Mouse (Mus musculus) E14TG2a.4 (cell line): ENCODE measurements around the gene Arid3c.

Experiments used
- H3K27me3 ChIP-seq: 2 replicates; pipeline ENCODE4 v1.6.1; 2014; ENCODE audit warnings: low read length, control low read depth; ENCODE audit not compliant: insufficient read depth
- H3K36me3 ChIP-seq: 2 replicates; pipeline ENCODE4 v1.6.1; 2014; ENCODE audit warnings: low read length, control low read depth; ENCODE audit not compliant: insufficient read depth
- H3K4me1 ChIP-seq: replicated peaks from 2 replicates; pipeline ENCODE4 v1.6.1; 2014; ENCODE audit warnings: low read depth, low read length, control low read depth
- H3K4me3 ChIP-seq: replicated peaks from 2 replicates; pipeline ENCODE4 v1.5.1; 2014; ENCODE audit warnings: mild to moderate bottlenecking, low read length
- H3K9me3 ChIP-seq: 2 replicates; pipeline ENCODE4 v1.6.1; 2014; ENCODE audit warnings: low read length, control low read depth
- CTCF ChIP-seq: conservative IDR thresholded peaks from 2 replicates; pipeline ENCODE4 v1.5.1; 2014; ENCODE audit warnings: low read length
- NANOG ChIP-seq: IDR thresholded peaks from 2 replicates; pipeline ENCODE4 v1.6.1; 2014; ENCODE audit warnings: borderline replicate concordance, low read length, mixed read lengths
- POU5F1 ChIP-seq: IDR thresholded peaks from 2 replicates; pipeline ENCODE4 v1.6.1; 2014; ENCODE audit warnings: low read length, borderline replicate concordance

Arid3c gene

DNA sequence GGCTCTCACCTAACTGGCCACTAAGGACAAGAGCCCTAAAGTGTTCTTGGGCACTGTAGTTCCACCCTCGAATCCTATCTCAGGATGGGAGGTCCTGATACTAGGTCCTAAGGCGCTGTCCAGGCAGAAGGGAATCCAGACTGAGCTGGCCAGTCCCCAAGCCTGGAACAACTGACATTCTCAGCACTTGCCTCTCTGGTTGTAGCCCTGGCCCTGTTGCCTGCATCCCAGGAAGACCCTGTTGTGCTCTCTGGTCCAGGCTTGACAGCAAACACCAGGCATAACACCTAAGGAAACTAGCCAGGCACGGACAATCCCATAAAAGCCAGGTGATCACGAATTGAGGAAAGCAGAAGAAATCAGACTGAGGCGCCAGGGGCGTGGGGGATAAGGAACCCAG lies 48.2 kb downstream of the Arid3c start:
- Histone ChIP-seq H3K4me3 (peak overlapping the region; percentile 26; the same call in 1 of the 2 replicates), H3K27me3 (peaks cover 62% of the 10 kb centered on the region), H3K4me1 (peaks cover 34% of the 10 kb centered on the region), H3K36me3 (no peaks in the 10 kb centered on the region), H3K9me3 (no peaks in the 10 kb centered on the region)
- TF ChIP-seq NANOG (no peak), POU5F1 (no peak), CTCF (no peak)

DNA sequence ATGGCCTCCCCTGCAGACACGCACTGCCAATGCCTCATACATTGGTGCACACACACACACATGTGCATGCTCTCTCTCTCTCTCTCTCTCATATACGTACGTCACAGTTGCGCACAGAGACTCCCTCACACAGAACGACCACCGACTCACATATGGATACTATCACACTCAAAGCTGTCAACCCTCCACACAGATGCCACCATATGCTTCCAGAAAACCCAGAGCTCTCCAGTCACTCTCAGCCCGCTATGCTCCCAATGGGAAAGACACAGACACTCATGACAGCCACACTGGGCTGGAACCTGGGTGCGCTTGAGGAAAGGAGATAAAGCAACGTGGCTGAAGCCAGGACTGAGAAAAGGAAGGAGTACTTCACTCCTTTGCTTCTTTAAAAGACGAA lies 49.0 kb downstream of the Arid3c start:
- Histone ChIP-seq H3K4me3 (no peak overlapping the region), H3K9me3 (no peaks in the 10 kb centered on the region), H3K27me3 (peaks cover 71% of the 10 kb centered on the region), H3K36me3 (no peaks in the 10 kb centered on the region), H3K4me1 (peaks cover 43% of the 10 kb centered on the region)
- TF ChIP-seq CTCF: no peak
- TF ChIP-seq NANOG: no peak
- TF ChIP-seq POU5F1: no peak

- Histone ChIP-seq H3K36me3 (no peaks in the 10 kb centered on the region), H3K4me3 (no peak overlapping the region), H3K4me1 (peaks cover 50% of the 10 kb centered on the region), H3K9me3 (no peaks in the 10 kb centered on the region), H3K27me3 (peaks cover 74% of the 10 kb centered on the region)
- no peak for TF ChIP-seq NANOG
Observed at GRCm38 (mm10) chr4:41681176-41681575, 49.8 kb downstream of the Arid3c start.

- no peak for TF ChIP-seq NANOG
- TF ChIP-seq CTCF: no peak
- TF ChIP-seq POU5F1: no peak
- no peaks in the 10 kb centered on the region for H3K36me3 ChIP-seq
Observed at GRCm38 (mm10) chr4:41679291-41679690, 51.7 kb downstream of the Arid3c start.

DNA sequence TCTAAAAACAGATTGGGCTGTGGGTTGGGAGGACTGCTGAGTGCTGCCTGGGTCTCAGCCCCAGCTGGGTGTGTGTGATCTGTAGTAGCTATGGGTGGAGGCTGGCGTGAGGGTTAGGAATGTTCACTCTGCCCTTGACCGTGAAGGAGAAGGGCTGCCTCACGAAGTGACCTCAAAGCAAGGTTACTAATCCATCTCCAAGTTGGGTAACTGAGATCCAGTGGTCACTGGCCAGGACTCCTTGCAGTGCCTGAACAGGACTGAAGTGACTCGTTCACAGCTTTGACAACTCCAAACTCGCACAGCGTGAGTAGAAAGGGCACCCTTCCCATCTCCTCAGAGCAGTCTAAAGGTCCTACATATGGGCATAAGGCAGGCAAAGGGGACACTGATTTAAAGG lies 52.1 kb downstream of the Arid3c start:
- Histone ChIP-seq H3K4me1 (peaks cover 52% of the 10 kb centered on the region), H3K9me3 (no peaks in the 10 kb centered on the region), H3K27me3 (peaks cover 80% of the 10 kb centered on the region), H3K4me3 (no peak overlapping the region), H3K36me3 (no peaks in the 10 kb centered on the region)
- TF ChIP-seq NANOG (no peak), CTCF (no peak), POU5F1 (no peak)

More at GRCm38 (mm10) chr4:41679291-41679690, 51.7 kb downstream of the Arid3c start:
- H3K4me1 ChIP-seq: peaks cover 54% of the 10 kb centered on the region
- peaks cover 82% of the 10 kb centered on the region for H3K27me3 ChIP-seq
- H3K4me3 ChIP-seq: no peak overlapping the region
- no peaks in the 10 kb centered on the region for H3K9me3 ChIP-seq

- Histone ChIP-seq H3K36me3 (no peaks in the 10 kb centered on the region), H3K4me1 (peaks cover 55% of the 10 kb centered on the region), H3K27me3 (peaks cover 74% of the 10 kb centered on the region), H3K4me3 (peak overlapping the region; percentile 24; the same call in 1 of the 2 replicates), H3K9me3 (no peaks in the 10 kb centered on the region)
- TF ChIP-seq NANOG (no peak), CTCF (no peak), POU5F1 (no peak)
Observed at GRCm38 (mm10) chr4:41677006-41677629, 53.8 kb downstream of the Arid3c start.

- no peak for TF ChIP-seq POU5F1
- no peak for TF ChIP-seq CTCF
- TF ChIP-seq NANOG: no peak
- peak overlapping the region; percentile 24 for H3K4me3 ChIP-seq
- H3K27me3 ChIP-seq: peaks cover 74% of the 10 kb centered on the region
- H3K9me3 ChIP-seq: no peaks in the 10 kb centered on the region
- no peaks in the 10 kb centered on the region for H3K36me3 ChIP-seq
- peaks cover 61% of the 10 kb centered on the region for H3K4me1 ChIP-seq
Observed at GRCm38 (mm10) chr4:41676248-41677005, 54.5 kb downstream of the Arid3c start.
